Mouse (Mus musculus) CH12.LX (cell line): ENCODE measurements around the gene Myo10. TPM values are rescaled to one million over a fixed set of nuclear protein-coding genes. Genes with fewer than 3 reads are reported as not detected.
A peak's percentile ranks its signal among the peaks of the same experiment; 100 is the strongest.

Experiments used
- DNase-seq: peaks from one replicate; pipeline ENCODE4 v3.0.0-alpha.2; 2013; ENCODE audit errors: extremely low read depth
- H3K27ac ChIP-seq: 2 replicates; pipeline ENCODE4 v1.5.1; 2012; ENCODE audit warnings: low read depth, mild to moderate bottlenecking, control low read depth, moderate library complexity; ENCODE audit not compliant: insufficient read depth
- H3K27me3 ChIP-seq: replicated peaks from 2 replicates; pipeline ENCODE3; 2012; ENCODE audit warnings: inconsistent platforms
- H3K36me3 ChIP-seq, 2 experiments: replicated peaks in 1 of 2; 2 replicates each; pipeline versions ENCODE3 to v1.6.1; 2012; ENCODE audit warnings: inconsistent platforms in 1 of 2, low read length in 1 of 2, mild to moderate bottlenecking in 1 of 2, mixed read lengths in 1 of 2, moderate library complexity in 1 of 2; ENCODE audit not compliant: control insufficient read depth in 1 of 2, insufficient read depth in 1 of 2
- H3K4me1 ChIP-seq, 2 experiments: 2 replicates each; pipeline ENCODE4 v1.6.1; 2012; ENCODE audit warnings: inconsistent platforms in 1 of 2, moderate library complexity in 1 of 2; ENCODE audit not compliant: insufficient read depth in 2 of 2, control insufficient read depth in 1 of 2
- H3K4me2 ChIP-seq: 2 replicates; pipeline ENCODE4 v1.6.1; 2012; ENCODE audit warnings: low read depth, mild to moderate bottlenecking, control low read depth; ENCODE audit not compliant: poor library complexity, insufficient read depth, severe bottlenecking
- H3K4me3 ChIP-seq, 3 experiments: fragments of 150-350 bp in 1 of 3; sonication (generic) in 1 of 3; replicated peaks in 1 of 3; 2 replicates each; pipeline versions ENCODE3 to v1.5.1; 2011 to 2012; ENCODE audit warnings: low read depth in 2 of 3, low read length in 2 of 3, mild to moderate bottlenecking in 2 of 3, moderate library complexity in 2 of 3, control low read depth in 1 of 3, improper control_type of control experiment in 1 of 3, inconsistent platforms in 1 of 3, mixed read lengths in 1 of 3; ENCODE audit not compliant: poor library complexity in 1 of 3
- H3K79me2 ChIP-seq: replicated peaks from 2 replicates; pipeline ENCODE4 v1.6.1; 2012; ENCODE audit warnings: mild to moderate bottlenecking, moderate library complexity; ENCODE audit not compliant: control insufficient read depth, poor library complexity, insufficient read depth, severe bottlenecking; ENCODE audit errors: extremely low read depth
- H3K9ac ChIP-seq: 2 replicates; pipeline ENCODE4 v1.6.1; 2012; ENCODE audit warnings: low read depth, mild to moderate bottlenecking, control low read depth, moderate library complexity; ENCODE audit not compliant: insufficient read depth
- H3K9me3 ChIP-seq: replicated peaks from 2 replicates; pipeline ENCODE3; 2012; ENCODE audit warnings: low read length, inconsistent platforms, mixed read lengths
- BHLHE40 ChIP-seq: IDR thresholded peaks from 2 replicates; pipeline ENCODE4 v1.6.1; 2011; ENCODE audit warnings: mild to moderate bottlenecking, low read depth, low read length, improper control_type of control experiment
- CHD2 ChIP-seq: IDR thresholded peaks from 2 replicates; pipeline ENCODE4 v1.6.1; 2011; ENCODE audit warnings: low read length, improper control_type of control experiment
- CTCF ChIP-seq, 2 experiments: IDR thresholded peaks in 1 of 2; conservative IDR thresholded peaks in 1 of 2; 2 replicates each; pipeline ENCODE4 v1.5.1; 2011 to 2012; ENCODE audit warnings: low read depth in 2 of 2, low read length in 2 of 2, improper control_type of control experiment in 1 of 2, inconsistent platforms in 1 of 2, mild to moderate bottlenecking in 1 of 2, moderate library complexity in 1 of 2
- GABPA ChIP-seq: IDR thresholded peaks from 2 replicates; pipeline ENCODE4 v1.6.1; 2012; ENCODE audit warnings: low read depth, low read length, improper control_type of control experiment, inconsistent platforms; ENCODE audit not compliant: insufficient replicate concordance
- HCFC1 ChIP-seq: IDR thresholded peaks from 2 replicates; pipeline ENCODE4 v1.6.1; 2012; ENCODE audit warnings: low read depth, mild to moderate bottlenecking, inconsistent platforms, low read length, improper control_type of control experiment
- MAX ChIP-seq: IDR thresholded peaks from 2 replicates; pipeline ENCODE4 v1.6.1; 2011; ENCODE audit warnings: low read length, improper control_type of control experiment
- MAZ ChIP-seq: IDR thresholded peaks from 2 replicates; pipeline ENCODE4 v1.6.1; 2012; ENCODE audit warnings: low read depth, mild to moderate bottlenecking, inconsistent platforms, low read length, improper control_type of control experiment, moderate library complexity
- MEF2A ChIP-seq: IDR thresholded peaks from 2 replicates; pipeline ENCODE4 v1.6.1; 2014; ENCODE audit warnings: low read depth, mild to moderate bottlenecking, inconsistent platforms, low read length, improper control_type of control experiment, borderline replicate concordance
- MXI1 ChIP-seq: IDR thresholded peaks from 2 replicates; pipeline ENCODE4 v1.6.1; 2011; ENCODE audit warnings: mild to moderate bottlenecking, low read depth, low read length, improper control_type of control experiment
- PAX5 ChIP-seq: IDR thresholded peaks from 2 replicates; pipeline ENCODE4 v1.6.1; 2012; ENCODE audit warnings: low read length, inconsistent platforms, mixed read lengths
- RAD21 ChIP-seq: IDR thresholded peaks from 2 replicates; pipeline ENCODE4 v1.6.1; 2011; ENCODE audit warnings: low read depth, mild to moderate bottlenecking, low read length, improper control_type of control experiment, moderate library complexity
- SMC3 ChIP-seq: IDR thresholded peaks from 2 replicates; pipeline ENCODE4 v1.6.1; 2011; ENCODE audit warnings: low read depth, low read length, improper control_type of control experiment
- USF1 ChIP-seq: IDR thresholded peaks from 2 replicates; pipeline ENCODE4 v1.6.1; 2014; ENCODE audit warnings: low read depth, mild to moderate bottlenecking, inconsistent platforms, low read length, improper control_type of control experiment
- dilution Hi-C: fragments of 300-500 bp; cut with MboI; formaldehyde crosslinking; loops from 2 replicates; pipeline ENCODE4 v1.14.3; 2020; ENCODE audit warnings: low sequenced_read_pairs; ENCODE audit not compliant: extremely low pct_unique_long_range_greater_than_20kb, extremely low pct_ligation_motif_present
- in situ Hi-C: fragments of 300-500 bp; cut with MboI; formaldehyde crosslinking; loops from 3 replicates; pipeline ENCODE4 v1.14.3; 2019; ENCODE audit warnings: low sequenced_read_pairs, low pct_ligation_motif_present, low pct_unique_long_range_greater_than_20kb, mixed read lengths
- polyA plus RNA-seq: library from polyadenylated mRNA; unstranded; fragments of >175 nt; gene quantifications from 2 replicates; pipeline ENCODE4 v1.2.1, GENCODE M21; 2012; ENCODE audit warnings: low read depth; ENCODE audit not compliant: insufficient read length
- total RNA-seq, 2 experiments: library from RNA; depleted of rRNA; stranded (reverse); fragments of 300-350 nt in 1 of 2; fragments of >200 nt in 1 of 2; gene quantifications; 2 replicates each; pipeline ENCODE4 v1.2.3; 2012 to 2014

The Myo10 gene
- total and polyA plus RNA-seq, 3 experiments = 6.4 to 13.6 (median 8.6) TPM

GRCm38 (mm10) chr15:25731053-25731452 lies 108.7 kb downstream of the Myo10 start:
- TF ChIP-seq SMC3 (peak; percentile 38; the same call in 1 of the 2 replicates), BHLHE40 (peak; percentile 43; the same call in 1 of the 2 replicates), MAX (no peak), RAD21 (peak; percentile 57), MEF2A (no peak), CTCF (conservative IDR thresholded peaks at IDR 0.05 in 1 of 2, IDR thresholded peaks at IDR 0.05 in 1 of 2; ENCODE audit: low read depth in 2 of 2, low read length in 2 of 2) (peak; percentile 21 to 69; a peak in 3 of 4 replicates), HCFC1 (no peak)
- dilution Hi-C loops = no loop called here
- no peak overlapping the region for H3K27ac ChIP-seq
- in situ Hi-C loops = no loop called here
- peak; percentile 55 for DNase-seq
- H3K4me1 ChIP-seq = peaks cover 26 to 66% of the 10 kb centered on the region in 2 experiments
- no peaks in the 10 kb centered on the region for H3K79me2 ChIP-seq
- H3K4me3 ChIP-seq = no peak overlapping the region
- H3K9me3 ChIP-seq = no peaks in the 10 kb centered on the region
- H3K36me3 ChIP-seq = peaks cover 0 to 3% of the 10 kb centered on the region in 2 experiments
- H3K9ac ChIP-seq = no peak overlapping the region
- H3K27me3 ChIP-seq = no peaks in the 10 kb centered on the region
- no peak overlapping the region for H3K4me2 ChIP-seq

DNA sequence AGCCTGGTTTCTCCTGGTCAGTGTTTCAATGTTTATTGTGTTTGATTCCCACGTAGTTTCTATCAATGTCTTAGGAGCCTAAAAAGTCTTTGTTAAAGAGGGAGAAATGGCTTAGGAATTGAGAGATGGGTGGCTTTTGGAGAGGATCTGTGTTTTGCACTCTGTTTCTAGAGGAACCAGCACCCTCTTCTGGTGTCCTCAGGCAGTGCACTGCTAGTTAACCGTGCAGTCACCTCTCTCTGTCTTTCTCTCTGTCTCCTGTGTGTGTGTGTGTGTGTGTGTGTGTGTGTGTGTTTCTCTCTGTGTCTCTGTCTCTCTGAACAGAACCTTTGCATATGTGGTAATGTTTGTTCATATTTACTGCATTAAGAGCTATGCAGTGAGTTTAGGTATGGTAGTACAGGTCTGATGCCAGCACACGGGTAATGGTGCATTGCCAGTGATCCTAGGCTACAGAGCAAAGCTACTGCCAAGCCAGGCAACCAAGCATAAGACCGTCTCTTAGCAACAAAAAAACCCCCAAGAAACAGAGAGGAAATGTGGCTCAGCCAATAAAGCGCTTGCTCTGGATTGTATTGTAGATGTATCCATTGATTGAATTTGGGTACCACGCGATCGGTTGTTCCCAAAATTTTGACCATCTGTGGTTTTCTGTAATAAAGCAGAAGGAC lies 110.6 kb downstream of the Myo10 start:
- Histone ChIP-seq H3K4me1 (peaks cover 18 to 52% of the 10 kb centered on the region in 2 experiments), H3K9me3 (no peaks in the 10 kb centered on the region)
- TF ChIP-seq PAX5 = no peak
- no peak for TF ChIP-seq GABPA
- no peak for TF ChIP-seq MAZ
- peak; percentile 76 for TF ChIP-seq RAD21
- TF ChIP-seq SMC3 = peak; percentile 61
- no peak for TF ChIP-seq MXI1
- no peak for TF ChIP-seq CHD2
- peak; percentile 80 for TF ChIP-seq CTCF (conservative IDR thresholded peaks at IDR 0.05 in 1 of 2, IDR thresholded peaks at IDR 0.05 in 1 of 2; ENCODE audit: low read depth in 2 of 2, low read length in 2 of 2)
- TF ChIP-seq USF1 = no peak
- TF ChIP-seq, all 38 proteins: peak for 3
- dilution Hi-C loops = no loop called here
- Histone ChIP-seq H3K36me3 (peaks cover 0 to 11% of the 10 kb centered on the region in 2 experiments), H3K27ac (no peak overlapping the region), H3K4me2 (no peak overlapping the region), H3K4me3 (no peak overlapping the region), H3K27me3 (no peaks in the 10 kb centered on the region), H3K9ac (no peak overlapping the region), H3K79me2 (no peaks in the 10 kb centered on the region)
- DNase-seq = peak; percentile 79
- in situ Hi-C loops = no loop called here
